Mouse (Mus musculus) spleen, adult 2 months (tissue): ENCODE measurements around the gene Dll4. TPM values are rescaled to one million over a fixed set of nuclear protein-coding genes. Genes with fewer than 3 reads are reported as not detected.

Experiments
- DNase-seq, 2 experiments: peaks; one replicate each; pipeline versions ENCODE4 v3.0.0 to v3.0.0-alpha.2; 2012 to 2021; ENCODE audit warnings: low spot score in 2 of 2, low read depth in 1 of 2
- H3K27ac ChIP-seq: fragments of 200-500 bp; 2 replicates; pipeline ENCODE4 v1.5.1; 2012; ENCODE audit warnings: low read length, inconsistent platforms; ENCODE audit not compliant: insufficient read depth
- H3K27me3 ChIP-seq: fragments of 200-500 bp; 2 replicates; pipeline ENCODE4 v1.6.1; 2012; ENCODE audit warnings: mild to moderate bottlenecking, moderate library complexity, low read length, inconsistent platforms; ENCODE audit not compliant: control insufficient read depth, insufficient read depth
- H3K36me3 ChIP-seq: fragments of 200-500 bp; 2 replicates; pipeline ENCODE4 v1.6.1; 2012; ENCODE audit warnings: mild to moderate bottlenecking, low read length, inconsistent platforms; ENCODE audit not compliant: control insufficient read depth, insufficient read depth
- H3K4me1 ChIP-seq: fragments of 200-500 bp; 2 replicates; pipeline ENCODE4 v1.6.1; 2011; ENCODE audit warnings: inconsistent platforms; ENCODE audit not compliant: control insufficient read depth, insufficient read depth, insufficient read length
- H3K4me3 ChIP-seq: fragments of 200-500 bp; 2 replicates; pipeline ENCODE4 v1.5.1; 2011; ENCODE audit warnings: mild to moderate bottlenecking, inconsistent platforms; ENCODE audit not compliant: insufficient read depth, insufficient read length; ENCODE audit errors: extremely low read depth
- CTCF ChIP-seq: fragments of 200-500 bp; IDR thresholded peaks from 2 replicates; pipeline ENCODE4 v1.5.1; 2011; ENCODE audit warnings: mild to moderate bottlenecking, inconsistent platforms; ENCODE audit not compliant: insufficient read depth, insufficient read length, insufficient replicate concordance; ENCODE audit errors: extremely low read depth
- POLR2A ChIP-seq: fragments of 200-500 bp; IDR thresholded peaks from 2 replicates; pipeline ENCODE4 v1.6.1; 2011; ENCODE audit warnings: low read depth, low read length, inconsistent platforms
- WGBS: fragments of 180-500 bp; shearing (Covaris S2); methylation state at CpG from one replicate; pipeline ENCODE4 v1.1.7; 2018; 5-methylcytosine and 5-hydroxymethylcytosine counted together
- polyA plus RNA-seq: library from polyadenylated mRNA; depleted of rRNA; stranded (reverse); fragments of >200 nt; gene quantifications from 2 replicates; pipeline ENCODE4 v1.2.3, GENCODE M21; 2012

Gene Dll4
- polyA plus RNA-seq, 1 experiment: 5.6 TPM

DNA sequence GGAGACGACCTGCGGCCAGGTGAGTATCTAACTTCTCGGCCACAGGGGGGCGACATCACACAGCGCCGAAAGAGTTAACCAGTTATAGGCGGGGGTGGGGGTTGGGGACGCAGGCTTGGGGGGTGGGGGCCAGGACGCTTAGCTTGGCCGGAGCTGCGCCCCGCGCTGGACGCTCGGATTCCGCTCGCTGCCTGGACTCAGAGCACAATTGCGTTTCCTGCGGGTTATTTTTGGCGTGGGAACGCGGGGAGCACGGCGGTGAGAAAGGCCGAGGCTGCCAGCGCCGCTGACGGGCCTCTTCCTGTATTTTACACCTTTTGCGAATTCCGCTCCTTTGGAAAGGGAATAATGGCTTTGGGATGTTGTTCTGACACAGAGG is 1.5 kb downstream of the Dll4 start:
- peaks cover 37% of the 10 kb centered on the region for H3K27me3 ChIP-seq
- DNase-seq: no peak
- peak overlapping the region; percentile 42; the same call in 1 of the 2 replicates for H3K4me3 ChIP-seq
- no peak overlapping the region for H3K27ac ChIP-seq
- H3K36me3 ChIP-seq: no peaks in the 10 kb centered on the region
- TF ChIP-seq CTCF (peak; percentile 28; the same call in 1 of the 2 replicates), POLR2A (no peak)
- under 1% methylated on average over 30 of the region's 30 CpGs for WGBS
- peaks cover 22% of the 10 kb centered on the region for H3K4me1 ChIP-seq

DNA sequence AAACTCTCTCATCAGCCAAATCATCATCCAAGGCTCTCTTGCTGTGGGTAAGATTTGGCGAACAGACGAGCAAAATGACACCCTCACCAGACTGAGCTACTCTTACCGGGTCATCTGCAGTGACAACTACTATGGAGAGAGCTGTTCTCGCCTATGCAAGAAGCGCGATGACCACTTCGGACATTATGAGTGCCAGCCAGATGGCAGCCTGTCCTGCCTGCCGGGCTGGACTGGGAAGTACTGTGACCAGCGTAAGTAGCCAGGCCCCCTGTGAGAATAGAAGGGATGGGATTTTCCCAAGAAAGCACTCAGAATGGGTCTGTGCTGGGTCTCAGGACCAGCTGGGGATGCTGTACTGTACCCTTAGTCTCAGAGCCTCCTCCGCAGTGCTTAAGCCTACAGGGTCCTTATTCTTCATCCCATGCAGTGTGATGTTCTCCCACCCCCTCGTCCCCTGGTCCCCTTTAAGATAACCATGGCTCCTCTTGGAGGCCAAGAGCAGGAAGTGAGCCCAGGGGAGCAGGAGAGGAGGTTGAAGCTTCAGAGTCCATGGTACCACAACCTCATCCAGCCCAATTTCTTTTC is 2.5 kb downstream of the Dll4 start:
- Histone ChIP-seq H3K27ac (no peak overlapping the region), H3K36me3 (no peaks in the 10 kb centered on the region), H3K4me1 (peaks cover 15% of the 10 kb centered on the region), H3K4me3 (no peak overlapping the region), H3K27me3 (peaks cover 29% of the 10 kb centered on the region)
- TF ChIP-seq CTCF: no peak
- TF ChIP-seq POLR2A: no peak
- WGBS: 81% methylated on average over 11 of the region's 11 CpGs
- DNase-seq: no peak

GRCm38 (mm10) chr2:119328546-119328945 is 3.0 kb downstream of the Dll4 start:
- Histone ChIP-seq H3K4me1 (peaks cover 15% of the 10 kb centered on the region), H3K27me3 (peaks cover 28% of the 10 kb centered on the region), H3K36me3 (no peaks in the 10 kb centered on the region), H3K27ac (no peak overlapping the region), H3K4me3 (no peak overlapping the region)
- TF ChIP-seq POLR2A (no peak), CTCF (no peak)
- no peak for DNase-seq
- 79% methylated on average over 5 of the region's 5 CpGs for WGBS

DNA sequence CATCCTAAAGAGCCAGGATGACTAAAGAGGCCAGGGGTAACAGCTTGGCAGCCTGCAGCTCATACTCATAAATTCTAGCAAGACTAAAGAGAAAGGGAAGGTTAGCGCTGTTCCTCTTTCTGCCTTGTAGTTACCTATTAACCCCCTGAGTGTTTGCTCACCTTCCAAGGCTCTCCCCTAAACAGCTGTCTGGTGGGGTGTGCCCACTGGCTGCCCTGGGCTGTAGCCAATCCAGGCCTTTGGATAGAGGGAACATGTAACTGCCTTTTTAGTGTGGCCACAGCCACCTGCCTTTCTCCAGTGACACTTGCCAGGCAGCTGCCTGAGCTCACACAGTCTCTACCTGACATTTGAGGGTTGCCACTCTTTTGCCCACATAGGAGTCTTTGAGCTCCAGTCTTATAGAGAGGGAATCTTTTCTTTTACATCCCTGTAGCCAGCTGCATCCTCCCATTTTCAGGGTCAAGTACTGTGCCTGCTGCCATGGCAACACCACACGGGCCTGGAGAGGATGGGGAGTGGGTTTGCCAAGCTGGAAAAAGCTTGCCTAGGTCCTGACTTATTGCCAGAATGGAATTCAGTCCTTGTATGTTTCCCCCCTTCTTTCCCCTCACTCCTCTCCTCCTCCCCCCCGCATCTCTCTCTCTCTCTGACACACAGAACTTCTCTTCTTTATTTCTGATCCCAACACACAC is 3.7 kb downstream of the Dll4 start:
- Histone ChIP-seq H3K36me3 (no peaks in the 10 kb centered on the region), H3K4me1 (peaks cover 12% of the 10 kb centered on the region), H3K27me3 (peaks cover 25% of the 10 kb centered on the region), H3K27ac (no peak overlapping the region), H3K4me3 (no peak overlapping the region)
- TF ChIP-seq CTCF (no peak), POLR2A (no peak)
- no peak for DNase-seq
- 65% methylated on average over 3 of the region's 3 CpGs for WGBS

DNA sequence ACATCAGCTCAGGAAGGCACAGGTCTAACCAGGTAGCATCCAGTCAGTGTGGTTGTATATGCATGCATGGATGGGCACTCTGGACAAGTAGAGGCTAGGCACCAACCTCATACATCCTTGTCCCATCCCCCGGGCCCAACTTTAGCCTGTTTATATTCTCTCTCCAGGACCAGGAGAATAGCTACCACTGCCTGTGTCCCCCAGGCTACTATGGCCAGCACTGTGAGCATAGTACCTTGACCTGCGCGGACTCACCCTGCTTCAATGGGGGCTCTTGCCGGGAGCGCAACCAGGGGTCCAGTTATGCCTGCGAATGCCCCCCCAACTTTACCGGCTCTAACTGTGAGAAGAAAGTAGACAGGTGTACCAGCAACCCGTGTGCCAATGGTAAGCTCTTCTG is 5.2 kb downstream of the Dll4 start:
- no peak overlapping the region for H3K27ac ChIP-seq
- TF ChIP-seq CTCF: no peak
- TF ChIP-seq POLR2A: no peak
- DNase-seq: no peak
- no peaks in the 10 kb centered on the region; the same call in 1 of the 2 replicates for H3K4me1 ChIP-seq
- peaks cover 15% of the 10 kb centered on the region for H3K27me3 ChIP-seq
- H3K4me3 ChIP-seq: no peak overlapping the region
- no peaks in the 10 kb centered on the region for H3K36me3 ChIP-seq
- WGBS: 94% methylated on average over 8 of the region's 8 CpGs

DNA sequence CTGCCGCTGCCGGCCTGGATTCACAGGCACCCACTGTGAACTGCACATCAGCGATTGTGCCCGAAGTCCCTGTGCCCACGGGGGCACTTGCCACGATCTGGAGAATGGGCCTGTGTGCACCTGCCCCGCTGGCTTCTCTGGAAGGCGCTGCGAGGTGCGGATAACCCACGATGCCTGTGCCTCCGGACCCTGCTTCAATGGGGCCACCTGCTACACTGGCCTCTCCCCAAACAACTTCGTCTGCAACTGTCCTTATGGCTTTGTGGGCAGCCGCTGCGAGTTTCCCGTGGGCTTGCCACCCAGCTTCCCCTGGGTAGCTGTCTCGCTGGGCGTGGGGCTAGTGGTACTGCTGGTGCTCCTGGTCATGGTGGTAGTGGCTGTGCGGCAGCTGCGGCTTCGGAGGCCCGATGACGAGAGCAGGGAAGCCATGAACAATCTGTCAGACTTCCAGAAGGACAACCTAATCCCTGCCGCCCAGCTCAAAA is 6.6 kb downstream of the Dll4 start:
- TF ChIP-seq CTCF (no peak), POLR2A (no peak)
- 82% methylated on average over 24 of the region's 24 CpGs for WGBS
- H3K27me3 ChIP-seq: peaks cover 4% of the 10 kb centered on the region
- H3K27ac ChIP-seq: no peak overlapping the region
- no peak overlapping the region for H3K4me3 ChIP-seq
- no peaks in the 10 kb centered on the region for H3K36me3 ChIP-seq
- H3K4me1 ChIP-seq: peaks cover 8% of the 10 kb centered on the region; the same call in 1 of the 2 replicates
- no peak for DNase-seq

DNA sequence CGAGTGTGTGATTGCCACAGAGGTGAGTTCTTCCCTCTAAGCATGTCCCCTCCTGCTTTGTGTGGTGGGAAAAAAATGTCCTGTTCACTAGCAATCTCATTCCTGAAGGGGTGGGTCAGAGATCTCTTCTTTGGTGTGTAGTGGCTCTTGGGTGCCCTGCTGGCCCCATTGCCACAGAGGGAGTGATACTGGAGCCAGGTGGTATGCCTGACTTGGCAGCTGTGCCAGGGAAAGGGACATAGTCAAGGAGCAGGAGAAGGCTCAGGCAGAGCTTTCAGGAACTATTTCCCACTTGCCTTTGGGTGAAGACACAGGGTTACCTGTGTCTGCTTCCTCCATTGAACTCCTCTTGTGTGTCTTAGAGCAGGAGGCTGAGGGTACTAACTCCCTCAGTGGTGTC is 8.6 kb downstream of the Dll4 start:
- DNase-seq: no peak
- Histone ChIP-seq H3K4me3 (no peak overlapping the region), H3K27ac (no peak overlapping the region), H3K27me3 (no peaks in the 10 kb centered on the region), H3K36me3 (no peaks in the 10 kb centered on the region), H3K4me1 (peaks cover 15% of the 10 kb centered on the region)
- 85% methylated on average over 1 of the region's 1 CpGs for WGBS
- TF ChIP-seq POLR2A: no peak
- no peak for TF ChIP-seq CTCF
